7 mouse cellular contexts compared by ENCODE assay signal in genomic region chr2:135562140-135562890, GRCm38 (mm10).
DNase-seq lines count a peak whose midpoint lies in the region; ATAC-seq lines count a peak whose summit lies in the region.

No protein-coding gene starts in this region.

- no peaks in the 10 kb centered on the region for H3K9me3 ChIP-seq in liver, embryonic 15.5 days (replicated peaks)
- no peaks in the 10 kb centered on the region for H3K9me3 ChIP-seq in stomach, embryonic 14.5 days (ENCODE audit: control insufficient read depth, low read depth, low read length)

- peak; percentile 99 for DNase-seq in 3T3-L1 (ENCODE audit: low read depth, low spot score)
- peak; percentile 85 for DNase-seq in MN1 (ENCODE audit: low spot score)
- peak; percentile 60 to 70 for DNase-seq in cerebellum, postnatal 36 days
- peak; percentile 62 for DNase-seq in heart, postnatal 4 days
- DNase-seq in embryo, embryonic 10.5 days (ENCODE audit: low spot score) = no peak

- H3K27ac ChIP-seq in liver, embryonic 15.5 days (replicated peaks) = no peak overlapping the region
- no peak overlapping the region for H3K27ac ChIP-seq in stomach, embryonic 14.5 days (ENCODE audit: low read length)

- ATAC-seq in liver, embryonic 15.5 days (ENCODE audit: insufficient read depth) = peak; percentile 70; the same call in 1 of the 2 replicates
- 0 out of 2 replicates have a peak, but pooled peaks have one; percentile 26 for ATAC-seq in stomach, embryonic 14.5 days (ENCODE audit: insufficient number of reproducible peaks, insufficient read depth, low FRiP score, low read depth)

- H3K36me3 ChIP-seq in liver, embryonic 15.5 days (replicated peaks) = no peaks in the 10 kb centered on the region
- H3K36me3 ChIP-seq in stomach, embryonic 14.5 days (ENCODE audit: control insufficient read depth, insufficient read depth, low read length) = no peaks in the 10 kb centered on the region

- no peak overlapping the region for H3K4me2 ChIP-seq in liver, embryonic 15.5 days
- H3K4me2 ChIP-seq in stomach, embryonic 14.5 days (replicated peaks; ENCODE audit: low read depth, low read length) = no peak overlapping the region

- H3K9ac ChIP-seq in liver, embryonic 15.5 days = no peak overlapping the region
- H3K9ac ChIP-seq in stomach, embryonic 14.5 days (replicated peaks; ENCODE audit: low read depth, low read length) = no peak overlapping the region

- no peak overlapping the region for H3K4me3 ChIP-seq in liver, embryonic 15.5 days (replicated peaks)
- no peak overlapping the region for H3K4me3 ChIP-seq in stomach, embryonic 14.5 days (ENCODE audit: low read depth, low read length)

- WGBS in liver, embryonic 15.5 days (ENCODE audit: insufficient replicate concordance) = 55% methylated on average over 10 of the region's 10 CpGs
- WGBS in stomach, embryonic 14.5 days = 57% methylated on average over 10 of the region's 10 CpGs

- no peaks in the 10 kb centered on the region for H3K4me1 ChIP-seq in liver, embryonic 15.5 days (replicated peaks)
- no peaks in the 10 kb centered on the region for H3K4me1 ChIP-seq in stomach, embryonic 14.5 days (ENCODE audit: control insufficient read depth, insufficient read depth, low read length)

- H3K27me3 ChIP-seq in liver, embryonic 15.5 days = no peaks in the 10 kb centered on the region
- H3K27me3 ChIP-seq in stomach, embryonic 14.5 days (ENCODE audit: control insufficient read depth, insufficient read depth, low read length) = no peaks in the 10 kb centered on the region
